Mouse (Mus musculus) ES-Bruce4 (cell line): ENCODE results near the gene Tmppe. TPM values are rescaled to one million over a fixed set of nuclear protein-coding genes. Genes with fewer than 3 reads are reported as not detected.
A peak's percentile ranks its signal among the peaks of the same experiment; 100 is the strongest.

ENCODE experiments used
- H3K27ac ChIP-seq: 2 replicates; pipeline ENCODE4 v1.5.1; 2012; ENCODE audit warnings: low read length, inconsistent platforms; ENCODE audit not compliant: insufficient read depth
- H3K27me3 ChIP-seq: 2 replicates; pipeline ENCODE4 v1.6.1; 2012; ENCODE audit warnings: mild to moderate bottlenecking, low read length, inconsistent platforms; ENCODE audit not compliant: control insufficient read depth, poor library complexity, insufficient read depth, severe bottlenecking
- H3K36me3 ChIP-seq: 2 replicates; pipeline ENCODE4 v1.6.1; 2012; ENCODE audit warnings: inconsistent platforms, mild to moderate bottlenecking, low read length, moderate library complexity; ENCODE audit not compliant: control insufficient read depth, poor library complexity, insufficient read depth, severe bottlenecking
- H3K4me1 ChIP-seq: one replicate; pipeline ENCODE4 v1.8.1; 2011; ENCODE audit warnings: low read length; ENCODE audit not compliant: control insufficient read depth, insufficient read depth
- H3K4me3 ChIP-seq: 2 replicates; pipeline ENCODE4 v1.5.1; 2011; ENCODE audit warnings: low read depth, mild to moderate bottlenecking, low read length
- H3K9ac ChIP-seq: 2 replicates; pipeline ENCODE4 v1.6.1; 2012; ENCODE audit warnings: low read depth, mild to moderate bottlenecking, inconsistent platforms; ENCODE audit not compliant: poor library complexity, severe bottlenecking
- H3K9me3 ChIP-seq: replicated peaks from 2 replicates; pipeline ENCODE4 v1.6.1; 2012; ENCODE audit warnings: mild to moderate bottlenecking, low read length, inconsistent platforms; ENCODE audit not compliant: control insufficient read depth, poor library complexity, insufficient read depth, severe bottlenecking
- CTCF ChIP-seq: IDR thresholded peaks from one replicate; pipeline ENCODE4 v1.8.1; 2011; ENCODE audit warnings: low read depth, low read length
- EP300 ChIP-seq: IDR thresholded peaks from 2 replicates; pipeline ENCODE4 v1.6.1; 2011; ENCODE audit warnings: low read depth, low read length; ENCODE audit not compliant: insufficient read depth
- POLR2A ChIP-seq: IDR thresholded peaks from one replicate; pipeline ENCODE4 v1.8.1; 2011; ENCODE audit warnings: low read length; ENCODE audit not compliant: insufficient read depth
- polyA plus RNA-seq: library from polyadenylated mRNA; stranded (reverse); fragments of >200 nt; gene quantifications from 2 replicates; pipeline ENCODE4 v1.2.4, GENCODE M21; 2011; ENCODE audit warnings: low read depth; ENCODE audit not compliant: missing spikeins, insufficient read depth, insufficient read length

Tmppe gene
- polyA plus RNA-seq, 1 experiment, result 7.3 TPM

DNA sequence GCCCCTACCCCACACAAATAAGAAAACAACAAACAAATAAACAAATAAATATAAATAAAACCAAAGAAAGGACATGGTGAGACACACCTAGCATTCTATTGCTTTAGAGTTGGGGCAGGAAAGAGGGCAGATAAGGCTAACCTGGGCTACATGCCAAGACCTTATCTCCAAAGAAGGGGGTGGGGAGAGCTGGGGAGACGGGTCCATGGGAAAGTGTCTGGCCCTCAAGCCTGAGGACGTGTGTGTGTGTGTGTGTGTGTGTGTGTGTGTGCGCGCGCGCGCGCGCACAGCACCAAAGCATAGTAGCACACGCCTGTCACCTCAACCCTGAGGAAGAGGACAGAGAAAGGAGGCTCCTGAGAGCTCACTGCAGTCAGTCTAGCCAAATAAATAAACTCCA, 23.7 kb upstream of the Tmppe start:
- Histone ChIP-seq H3K9ac (no peak overlapping the region), H3K27ac (no peak overlapping the region), H3K4me3 (no peak overlapping the region), H3K4me1 (no peaks in the 10 kb centered on the region), H3K27me3 (no peaks in the 10 kb centered on the region), H3K9me3 (no peaks in the 10 kb centered on the region), H3K36me3 (peaks cover 9% of the 10 kb centered on the region)
- TF ChIP-seq POLR2A (no peak), EP300 (no peak), CTCF (no peak)

DNA sequence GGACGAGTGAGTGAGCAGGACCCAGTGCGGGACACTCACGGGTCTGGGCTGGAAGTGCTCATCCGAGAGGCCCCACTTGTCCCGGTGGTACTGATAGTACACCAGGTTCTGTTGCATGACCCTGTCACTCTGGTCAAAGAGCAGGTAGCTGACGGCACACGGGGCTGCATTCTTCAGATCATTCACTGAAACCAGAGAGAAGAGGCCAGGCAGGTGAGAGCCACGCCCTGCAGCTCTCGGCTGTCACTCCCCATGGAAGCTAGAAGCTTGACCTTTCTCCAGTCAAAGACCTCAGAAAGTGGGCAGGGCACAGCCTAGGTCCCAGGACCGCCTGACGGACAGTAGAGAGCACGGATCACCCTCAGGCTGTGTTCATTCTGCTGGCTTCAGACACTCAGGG, 21.0 kb upstream of the Tmppe start:
- H3K9me3 ChIP-seq, result no peaks in the 10 kb centered on the region
- H3K27ac ChIP-seq, result no peak overlapping the region
- H3K36me3 ChIP-seq, result peaks cover 11% of the 10 kb centered on the region
- no peak overlapping the region for H3K9ac ChIP-seq
- H3K4me3 ChIP-seq, result no peak overlapping the region
- TF ChIP-seq POLR2A (no peak), CTCF (no peak), EP300 (0 out of 2 replicates have a peak, but pooled peaks have one; percentile 30)
- H3K4me1 ChIP-seq, result no peaks in the 10 kb centered on the region
- H3K27me3 ChIP-seq, result no peaks in the 10 kb centered on the region

- Histone ChIP-seq H3K27me3 (no peaks in the 10 kb centered on the region), H3K36me3 (peaks cover 11% of the 10 kb centered on the region), H3K27ac (no peak overlapping the region), H3K4me1 (no peaks in the 10 kb centered on the region), H3K4me3 (no peak overlapping the region), H3K9ac (no peak overlapping the region), H3K9me3 (no peaks in the 10 kb centered on the region)
- TF ChIP-seq CTCF (peak; percentile 6), POLR2A (no peak)
Observed at GRCm38 (mm10) chr9:114380881-114381733, 19.8 kb upstream of the Tmppe start.

DNA sequence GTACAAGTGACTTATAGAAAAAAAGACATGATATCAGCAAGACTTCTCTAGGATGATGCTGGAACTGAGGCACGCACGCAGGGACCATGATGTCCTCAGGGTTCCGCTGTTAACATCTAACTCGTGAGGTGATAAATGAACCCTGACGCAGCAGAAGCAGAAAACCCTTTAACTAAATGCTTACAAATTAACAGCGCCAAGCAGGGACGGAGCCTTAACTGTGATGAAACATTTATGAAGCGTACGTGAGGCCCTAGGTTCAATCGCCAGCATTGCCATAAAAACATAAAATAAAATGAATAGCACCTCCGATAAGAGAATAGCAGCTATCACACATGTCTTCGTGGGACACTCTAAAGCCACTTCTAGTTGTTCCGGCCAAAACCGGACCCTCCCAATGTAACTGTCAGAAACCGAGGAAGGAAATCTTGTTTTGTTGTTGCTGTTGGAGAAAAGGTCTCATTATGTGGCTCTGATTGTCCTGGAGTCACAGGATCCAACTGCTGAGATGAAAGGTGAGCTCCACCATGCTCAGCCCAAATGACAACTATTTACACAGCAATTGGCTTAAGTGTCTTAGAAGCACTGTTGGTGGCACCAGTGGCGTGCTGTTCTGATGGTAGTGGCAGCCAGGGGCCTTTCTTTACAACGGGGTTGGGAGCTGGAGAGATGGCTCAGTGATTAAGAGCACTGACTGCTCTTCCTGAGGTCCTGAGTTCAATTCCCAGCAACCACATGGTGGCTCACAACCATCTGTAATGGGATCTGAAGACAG, 17.8 kb upstream of the Tmppe start:
- no peaks in the 10 kb centered on the region for H3K27me3 ChIP-seq
- H3K9me3 ChIP-seq, result no peaks in the 10 kb centered on the region
- H3K9ac ChIP-seq, result no peak overlapping the region
- no peak overlapping the region for H3K4me3 ChIP-seq
- H3K27ac ChIP-seq, result no peak overlapping the region
- TF ChIP-seq CTCF, result no peak
- TF ChIP-seq POLR2A, result no peak
- no peak for TF ChIP-seq EP300
- H3K36me3 ChIP-seq, result 0 out of 2 replicates have a peak, but pooled peaks cover 2% of the 10 kb centered on the region
- no peaks in the 10 kb centered on the region for H3K4me1 ChIP-seq

DNA sequence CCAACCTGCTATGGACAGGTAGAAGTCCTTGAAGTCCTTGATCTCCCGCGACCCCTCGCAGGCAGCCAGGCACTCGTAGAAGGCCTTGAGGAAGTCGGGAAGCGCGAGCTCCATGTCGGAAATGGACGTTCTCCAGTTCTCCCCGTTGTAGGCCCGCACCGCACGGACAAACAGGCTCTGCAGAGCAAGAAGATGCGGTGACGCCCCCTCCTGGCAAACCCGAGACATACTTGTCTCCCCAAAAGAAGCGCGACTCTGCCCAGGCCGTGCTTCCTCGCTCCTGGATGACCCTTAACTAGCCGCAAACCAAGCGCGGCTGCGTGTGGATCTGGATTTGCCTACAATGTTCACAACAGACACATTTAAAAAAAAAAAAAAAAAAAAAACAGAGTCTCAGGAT, 16.2 kb upstream of the Tmppe start:
- Histone ChIP-seq H3K4me3 (no peak overlapping the region), H3K4me1 (no peaks in the 10 kb centered on the region), H3K27me3 (no peaks in the 10 kb centered on the region), H3K9me3 (no peaks in the 10 kb centered on the region), H3K36me3 (0 out of 2 replicates have a peak, but pooled peaks cover 2% of the 10 kb centered on the region), H3K27ac (no peak overlapping the region), H3K9ac (no peak overlapping the region)
- TF ChIP-seq POLR2A (no peak), EP300 (no peak), CTCF (peak; percentile 61)
